Mouse (Mus musculus): ENCODE data around the gene Rsad1.

Gene Rsad1

GRCm38 (mm10) chr11:94548888-94549690 is at the start of gene Rsad1:
Rsad1 (minus strand) TSS chr11:94549255.
- TF ChIP-seq GATA4 (IDR thresholded peaks at IDR 0.05; ENCODE audit: insufficient replicate concordance, low read length) = peak; percentile 74; the same call in 1 of the 2 replicates

DNA sequence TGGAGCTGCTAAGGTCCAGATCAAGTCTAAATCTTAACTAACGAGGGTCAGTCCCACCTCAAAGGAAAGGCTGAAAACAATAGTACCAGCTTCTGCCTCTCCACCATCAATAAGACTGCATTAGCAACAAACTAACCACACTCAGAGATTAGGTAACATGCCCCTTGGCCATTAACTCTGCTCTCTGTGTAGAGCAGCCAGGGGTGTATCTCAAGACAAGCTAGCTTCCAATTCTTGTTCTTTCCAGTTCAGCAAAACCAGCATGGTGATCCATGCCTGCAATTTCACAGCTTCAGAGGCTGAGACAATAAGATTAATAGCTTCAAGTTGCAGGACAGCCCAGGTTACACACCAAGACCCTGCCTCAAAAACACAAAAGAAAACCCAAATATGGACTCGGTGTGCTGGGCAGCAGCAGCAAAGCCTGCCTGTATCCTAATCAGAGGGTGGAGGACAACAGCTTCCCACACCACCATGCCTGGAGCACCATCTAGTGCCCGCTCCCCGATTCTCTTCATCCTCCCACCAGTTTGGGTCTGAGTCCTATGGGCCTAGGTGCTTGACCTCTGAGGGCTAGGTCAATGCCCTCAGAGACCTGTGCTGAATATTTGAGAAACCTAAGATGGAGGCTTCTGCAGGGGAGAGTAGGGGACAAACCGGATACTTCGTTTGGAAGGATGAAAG is 49.5 kb upstream of the Rsad1 start:
- TF ChIP-seq GATA4 (IDR thresholded peaks at IDR 0.05; ENCODE audit: insufficient replicate concordance, low read length) = no peak

GRCm38 (mm10) chr11:94597319-94597718 is 48.3 kb upstream of the Rsad1 start:
- TF ChIP-seq GATA4 (IDR thresholded peaks at IDR 0.05; ENCODE audit: insufficient replicate concordance, low read length) = no peak

- no peak for TF ChIP-seq GATA4 (IDR thresholded peaks at IDR 0.05; ENCODE audit: insufficient replicate concordance, low read length)
Measured at GRCm38 (mm10) chr11:94596311-94596852, 47.3 kb upstream of the Rsad1 start.

GRCm38 (mm10) chr11:94587511-94587910 is 38.5 kb upstream of the Rsad1 start:
- TF ChIP-seq GATA4 (IDR thresholded peaks at IDR 0.05; ENCODE audit: insufficient replicate concordance, low read length) = no peak

DNA sequence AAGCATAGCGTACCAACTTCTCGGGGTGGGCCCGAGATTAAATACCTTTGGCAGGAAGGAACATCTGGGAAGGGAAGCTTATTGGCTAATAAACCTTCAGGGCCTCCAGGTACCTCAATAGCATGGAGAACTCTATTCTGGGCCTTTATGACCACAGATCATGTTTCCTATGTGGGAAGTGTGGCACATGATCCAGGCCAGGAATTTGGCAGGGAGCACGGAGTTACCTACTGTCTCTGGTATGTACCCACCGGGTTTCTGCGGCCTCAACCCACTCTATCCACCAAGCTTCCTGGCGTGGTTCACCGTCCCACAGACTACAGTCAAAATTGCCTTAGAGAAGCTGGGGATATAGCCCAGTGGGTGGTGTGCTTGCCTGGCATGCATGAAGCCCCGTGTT is 36.0 kb upstream of the Rsad1 start:
- TF ChIP-seq GATA4 (IDR thresholded peaks at IDR 0.05; ENCODE audit: insufficient replicate concordance, low read length) = no peak

GRCm38 (mm10) chr11:94580111-94580740 is 31.2 kb upstream of the Rsad1 start:
- TF ChIP-seq GATA4 (IDR thresholded peaks at IDR 0.05; ENCODE audit: insufficient replicate concordance, low read length) = no peak

DNA sequence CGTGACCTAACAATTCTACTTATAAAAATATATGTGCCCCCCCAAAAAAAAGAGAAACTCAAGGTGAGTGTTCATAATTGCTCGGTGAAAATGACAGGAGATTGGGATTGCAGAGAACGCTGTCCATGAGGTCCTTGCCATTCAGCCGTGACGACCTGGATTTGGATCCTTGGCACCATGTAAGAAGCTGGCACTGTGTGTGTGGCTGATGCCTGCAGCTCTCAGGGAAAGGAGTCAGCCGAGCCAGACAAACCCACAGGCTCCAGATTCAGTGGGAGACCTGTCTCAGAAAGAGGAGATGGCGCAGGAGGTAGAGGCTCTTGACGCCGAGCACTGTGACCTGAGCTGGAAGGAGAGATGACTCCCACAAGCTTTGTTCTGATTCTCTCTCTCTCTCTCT is 27.3 kb upstream of the Rsad1 start:
- no peak for TF ChIP-seq GATA4 (IDR thresholded peaks at IDR 0.05; ENCODE audit: insufficient replicate concordance, low read length)

DNA sequence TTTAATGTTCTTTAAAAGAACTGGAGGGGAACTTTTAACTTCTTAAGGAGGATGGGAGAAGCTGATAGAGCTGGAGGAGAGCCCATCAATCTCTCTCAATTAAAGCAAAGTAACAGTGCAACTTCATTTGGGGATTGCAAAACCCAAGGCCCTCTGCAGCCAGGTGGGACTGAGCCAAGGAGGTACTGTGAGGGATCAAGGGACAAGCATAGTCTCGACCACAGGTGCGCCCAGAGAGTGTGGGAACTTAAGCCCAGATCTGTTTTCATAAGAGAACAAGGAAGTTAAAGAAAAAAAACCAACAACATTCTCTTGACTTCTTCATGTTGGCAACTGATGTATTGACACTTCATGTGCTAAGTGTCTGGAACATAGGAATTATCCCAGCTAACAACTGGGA is 26.0 kb upstream of the Rsad1 start:
- no peak for TF ChIP-seq GATA4 (IDR thresholded peaks at IDR 0.05; ENCODE audit: insufficient replicate concordance, low read length)

- TF ChIP-seq GATA4 (IDR thresholded peaks at IDR 0.05; ENCODE audit: insufficient replicate concordance, low read length) = no peak
Measured at GRCm38 (mm10) chr11:94574560-94574959, 25.5 kb upstream of the Rsad1 start.

DNA sequence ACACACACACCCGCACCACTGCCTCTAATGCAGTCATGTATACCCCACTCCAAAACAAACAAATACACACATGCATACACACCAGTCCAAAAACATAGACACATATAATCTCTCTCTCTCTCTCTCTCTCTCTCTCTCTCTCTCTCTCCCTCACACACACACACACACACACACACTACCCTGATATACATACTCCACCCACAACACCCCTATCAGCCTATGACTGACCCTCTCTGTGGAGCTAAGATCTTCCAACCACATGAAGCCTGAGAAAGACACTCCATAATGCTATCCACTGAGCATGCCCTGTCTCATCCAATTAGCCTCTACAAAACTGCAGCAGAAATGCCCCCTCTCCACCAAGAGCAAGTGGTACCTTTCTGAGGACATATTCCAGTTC is 22.8 kb upstream of the Rsad1 start:
- no peak for TF ChIP-seq GATA4 (IDR thresholded peaks at IDR 0.05; ENCODE audit: insufficient replicate concordance, low read length)

- peak; percentile 79; the same call in 1 of the 2 replicates for TF ChIP-seq GATA4 (IDR thresholded peaks at IDR 0.05; ENCODE audit: insufficient replicate concordance, low read length)
Measured at GRCm38 (mm10) chr11:94570612-94571011, 21.6 kb upstream of the Rsad1 start.

GRCm38 (mm10) chr11:94567326-94567725 is 18.3 kb upstream of the Rsad1 start:
- TF ChIP-seq GATA4 (IDR thresholded peaks at IDR 0.05; ENCODE audit: insufficient replicate concordance, low read length) = no peak

GRCm38 (mm10) chr11:94566534-94566933 is 17.5 kb upstream of the Rsad1 start:
- no peak for TF ChIP-seq GATA4 (IDR thresholded peaks at IDR 0.05; ENCODE audit: insufficient replicate concordance, low read length)

GRCm38 (mm10) chr11:94565151-94565479 is 16.1 kb upstream of the Rsad1 start:
- no peak for TF ChIP-seq GATA4 (IDR thresholded peaks at IDR 0.05; ENCODE audit: insufficient replicate concordance, low read length)

All from liver, adult (tissue).